Mouse (Mus musculus): ENCODE measurements around the gene 2700049A03Rik.

GRCm38 (mm10) chr12:71150167-71150566 is 13.5 kb downstream of the 2700049A03Rik start:
- no peak for TF ChIP-seq CTCF (IDR thresholded peaks at IDR 0.05; ENCODE audit: low read depth)
- TF ChIP-seq EP300 (IDR thresholded peaks at IDR 0.05; ENCODE audit: low read depth) = no peak

Data from heart, postnatal 0 days (tissue).